Mouse (Mus musculus): ENCODE measurements around the gene Trim58.

DNA sequence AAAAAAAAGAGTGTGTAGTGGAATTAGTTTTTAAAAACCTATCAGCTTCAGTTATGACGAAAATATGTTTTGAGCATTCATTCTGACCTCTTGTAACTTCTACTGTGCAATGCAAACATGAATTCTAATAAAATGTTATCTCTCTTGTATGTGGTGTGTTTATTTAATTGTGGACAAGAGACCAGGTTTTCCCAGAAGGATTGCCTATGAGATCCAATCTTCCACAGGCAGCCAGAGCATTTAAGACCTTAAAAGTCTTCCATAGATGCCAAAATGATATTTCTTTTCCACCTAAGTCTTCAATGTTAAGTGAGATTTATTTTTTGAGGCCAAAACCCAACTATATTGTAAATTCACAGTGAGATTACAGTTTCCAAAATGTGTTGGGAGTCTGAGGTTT, 40.5 kb downstream of the Trim58 start, which contains the start of gene Olfr320:
- TF ChIP-seq POLR2A (IDR thresholded peaks at IDR 0.05; ENCODE audit: borderline replicate concordance, low read depth, low read length), result no peak
- TF ChIP-seq CTCF (IDR thresholded peaks at IDR 0.05; ENCODE audit: low read depth, low read length), result no peak

Measured in bone marrow macrophage, adult 2 months (primary cell).